Mouse (Mus musculus) thymus, postnatal 25 days (tissue): ENCODE data around the gene Gpr26.

Source experiments
- DNase-seq: peaks from one replicate; pipeline ENCODE4 v3.0.0; 2022

Gpr26 gene

GRCm38 (mm10) chr7:131966023-131966915 is at the start of gene Gpr26:
Gene Gpr26 (plus strand): TSS chr7:131966460.
- no peak for DNase-seq

- DNase-seq: no peak
Observed at GRCm38 (mm10) chr7:131917384-131917783, 48.9 kb upstream of the Gpr26 start.

- DNase-seq: no peak
Observed at GRCm38 (mm10) chr7:131927288-131928050, 38.8 kb upstream of the Gpr26 start.

- DNase-seq: no peak
Observed at GRCm38 (mm10) chr7:131937611-131938010, 28.6 kb upstream of the Gpr26 start.

GRCm38 (mm10) chr7:131951131-131951530 is 15.1 kb upstream of the Gpr26 start:
- no peak for DNase-seq

- DNase-seq: no peak
Observed at GRCm38 (mm10) chr7:131953402-131953801, 12.9 kb upstream of the Gpr26 start.

GRCm38 (mm10) chr7:131958705-131959104 is 7.6 kb upstream of the Gpr26 start:
- DNase-seq: no peak

- DNase-seq: no peak
Observed at GRCm38 (mm10) chr7:131960551-131960950, 5.7 kb upstream of the Gpr26 start.

GRCm38 (mm10) chr7:131966916-131967494 is 745 bp downstream of the Gpr26 start:
- no peak for DNase-seq

- no peak for DNase-seq
Observed at GRCm38 (mm10) chr7:131970255-131970654, 4.0 kb downstream of the Gpr26 start.

GRCm38 (mm10) chr7:131975867-131976266 is 9.6 kb downstream of the Gpr26 start:
- no peak for DNase-seq

- DNase-seq: no peak
Observed at GRCm38 (mm10) chr7:131978609-131979008, 12.3 kb downstream of the Gpr26 start.

- no peak for DNase-seq
Observed at GRCm38 (mm10) chr7:131989056-131989455, 22.8 kb downstream of the Gpr26 start.

- no peak for DNase-seq
Observed at GRCm38 (mm10) chr7:131992226-131992625, 26.0 kb downstream of the Gpr26 start.

GRCm38 (mm10) chr7:131992873-131993272 is 26.6 kb downstream of the Gpr26 start:
- DNase-seq: no peak

GRCm38 (mm10) chr7:132005996-132006696 is 39.9 kb downstream of the Gpr26 start:
- no peak for DNase-seq

GRCm38 (mm10) chr7:132009002-132009401 is 42.7 kb downstream of the Gpr26 start:
- DNase-seq: no peak

GRCm38 (mm10) chr7:132012969-132013679 is 46.9 kb downstream of the Gpr26 start:
- DNase-seq: no peak

- DNase-seq: no peak
Observed at GRCm38 (mm10) chr7:132013970-132014369, 47.7 kb downstream of the Gpr26 start.

- DNase-seq: no peak
Observed at GRCm38 (mm10) chr7:132015193-132015592, 48.9 kb downstream of the Gpr26 start.

- no peak for DNase-seq
Observed at GRCm38 (mm10) chr7:132015933-132016332, 49.7 kb downstream of the Gpr26 start.

GRCm38 (mm10) chr7:132025591-132025990 is 59.3 kb downstream of the Gpr26 start:
- no peak for DNase-seq
